Mouse (Mus musculus): Measurements from ENCODE around the gene Ccdc186. TPM values are rescaled to one million over a fixed set of nuclear protein-coding genes. Genes with fewer than 3 reads are reported as not detected.

The Ccdc186 gene
- polyA plus RNA-seq, 1 experiment from 2014 or later, result 14.4 TPM

Other genes with a start within 250 kb of the Ccdc186 start
- 0.07 and 0.21 TPM in 2 replicates for gene Adrb1, start 100.0 kb downstream of the Ccdc186 start, polyA plus RNA-seq (2016; fragmentation: Nextera tagmentation; extraction: Ambion mirVana)
- 0.48 and 0.49 TPM in 2 replicates for gene Tdrd1, start 4.0 kb upstream of the Ccdc186 start, polyA plus RNA-seq (2016; fragmentation: Nextera tagmentation; extraction: Ambion mirVana)
- gene Vwa2, start 52.1 kb upstream of the Ccdc186 start, polyA plus RNA-seq (2016; fragmentation: Nextera tagmentation; extraction: Ambion mirVana), result 1.7 and 2.6 TPM in 2 replicates
- 1.2 and 1.5 TPM in 2 replicates for gene Afap1l2, start 186.0 kb upstream of the Ccdc186 start, polyA plus RNA-seq (2016; fragmentation: Nextera tagmentation; extraction: Ambion mirVana)

Data from forebrain, embryonic 10.5 days (tissue).